Mouse (Mus musculus): Measurements from ENCODE around the gene Msi2. TPM values are rescaled to one million over a fixed set of nuclear protein-coding genes. Genes with fewer than 3 reads are reported as not detected.

Msi2 gene
- polyA plus RNA-seq, 1 experiment: 21.9 TPM

DNA sequence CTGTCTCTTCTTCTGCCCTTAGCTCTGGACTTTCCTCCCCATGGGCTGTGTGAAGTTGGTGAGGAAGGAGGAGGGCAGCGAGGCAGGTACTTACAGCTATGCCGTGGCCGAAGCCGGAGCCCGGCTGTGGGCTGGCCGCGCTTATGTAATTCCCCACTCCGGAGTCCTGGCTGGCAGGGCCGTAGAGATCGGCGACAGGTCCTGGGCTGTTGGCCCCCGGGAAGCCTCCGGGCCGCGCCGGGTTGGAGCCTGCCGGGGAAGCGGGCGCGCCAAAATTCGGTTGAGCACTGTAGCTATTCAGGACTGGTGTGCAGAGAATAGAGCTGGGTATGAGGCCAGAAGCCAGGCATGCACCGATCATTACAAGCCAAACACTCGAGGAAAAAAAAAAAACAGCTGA is 369.6 kb downstream of the Msi2 start:
- 94% methylated on average over 23 of the region's 23 CpGs for WGBS
- no peak overlapping the region for H3K4me3 ChIP-seq (replicated peaks; ENCODE audit: control insufficient read depth, low read depth, low read length)
- no peak overlapping the region for H3K27ac ChIP-seq (ENCODE audit: control insufficient read depth, insufficient read depth, low read depth, low read length, poor library complexity)
- TF ChIP-seq CTCF (IDR thresholded peaks at IDR 0.05; ENCODE audit: control insufficient read depth, insufficient read depth, low read length) (no peak), POLR2A (IDR thresholded peaks at IDR 0.05; ENCODE audit: borderline replicate concordance, control insufficient read depth, low read depth, low read length) (no peak)
- H3K4me1 ChIP-seq (ENCODE audit: control insufficient read depth, insufficient read depth, low read length): no peaks in the 10 kb centered on the region

DNA sequence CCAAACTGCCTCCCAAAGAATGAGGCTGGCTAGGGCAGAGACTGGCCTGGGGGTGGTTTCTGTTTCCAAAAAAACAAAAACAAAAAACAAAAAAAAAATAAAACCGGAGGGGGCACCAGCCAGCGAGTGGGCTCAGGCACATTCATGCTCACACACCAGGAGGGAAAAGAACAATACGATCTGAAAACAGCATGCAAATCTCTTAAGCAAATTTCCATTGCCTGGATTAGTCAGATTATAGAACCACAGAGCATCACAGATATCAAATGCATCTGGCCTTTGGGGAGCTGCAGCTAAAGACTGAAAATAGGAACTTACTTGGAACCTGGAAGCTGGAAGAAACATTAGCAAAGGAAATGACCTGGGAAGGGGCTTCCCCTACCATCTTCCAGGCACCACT is 370.3 kb downstream of the Msi2 start:
- H3K4me3 ChIP-seq (replicated peaks; ENCODE audit: control insufficient read depth, low read depth, low read length): no peak overlapping the region
- no peak overlapping the region for H3K27ac ChIP-seq (ENCODE audit: control insufficient read depth, insufficient read depth, low read depth, low read length, poor library complexity)
- 85% methylated on average over 3 of the region's 3 CpGs for WGBS
- no peaks in the 10 kb centered on the region for H3K4me1 ChIP-seq (ENCODE audit: control insufficient read depth, insufficient read depth, low read length)
- no peak for TF ChIP-seq POLR2A (IDR thresholded peaks at IDR 0.05; ENCODE audit: borderline replicate concordance, control insufficient read depth, low read depth, low read length)
- no peak for TF ChIP-seq CTCF (IDR thresholded peaks at IDR 0.05; ENCODE audit: control insufficient read depth, insufficient read depth, low read length)

DNA sequence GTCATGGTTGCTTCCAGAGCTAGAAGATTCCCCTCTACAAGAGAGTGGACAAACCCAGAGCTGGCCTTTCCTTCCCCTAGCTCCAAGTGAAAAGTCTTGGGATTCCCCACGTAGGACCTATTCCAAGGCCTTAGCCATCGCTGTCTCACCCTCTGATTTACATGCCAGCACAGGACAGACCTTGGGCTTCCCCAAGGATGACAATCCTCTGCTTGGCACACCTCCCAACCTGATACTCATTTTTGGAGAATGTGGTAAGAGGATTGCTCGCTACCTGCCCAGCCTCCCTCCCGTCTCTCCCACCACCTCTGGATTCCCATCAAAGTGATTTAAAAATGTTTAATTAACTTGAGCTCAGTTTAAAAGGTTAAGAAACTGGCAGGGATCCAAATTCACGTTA is 372.2 kb downstream of the Msi2 start:
- no peak overlapping the region for H3K27ac ChIP-seq (ENCODE audit: control insufficient read depth, insufficient read depth, low read depth, low read length, poor library complexity)
- no peak overlapping the region for H3K4me3 ChIP-seq (replicated peaks; ENCODE audit: control insufficient read depth, low read depth, low read length)
- TF ChIP-seq POLR2A (IDR thresholded peaks at IDR 0.05; ENCODE audit: borderline replicate concordance, control insufficient read depth, low read depth, low read length) (no peak), CTCF (IDR thresholded peaks at IDR 0.05; ENCODE audit: control insufficient read depth, insufficient read depth, low read length) (no peak)
- 85% methylated on average over 5 of the region's 5 CpGs for WGBS
- H3K4me1 ChIP-seq (ENCODE audit: control insufficient read depth, insufficient read depth, low read length): no peaks in the 10 kb centered on the region

GRCm38 (mm10) chr11:88337926-88338325 is 380.4 kb downstream of the Msi2 start:
- TF ChIP-seq POLR2A (IDR thresholded peaks at IDR 0.05; ENCODE audit: borderline replicate concordance, control insufficient read depth, low read depth, low read length) (no peak), CTCF (IDR thresholded peaks at IDR 0.05; ENCODE audit: control insufficient read depth, insufficient read depth, low read length) (no peak)
- no peaks in the 10 kb centered on the region for H3K4me1 ChIP-seq (ENCODE audit: control insufficient read depth, insufficient read depth, low read length)
- H3K27ac ChIP-seq (ENCODE audit: control insufficient read depth, insufficient read depth, low read depth, low read length, poor library complexity): no peak overlapping the region
- 91% methylated on average over 3 of the region's 3 CpGs for WGBS
- no peak overlapping the region for H3K4me3 ChIP-seq (replicated peaks; ENCODE audit: control insufficient read depth, low read depth, low read length)

- no peaks in the 10 kb centered on the region for H3K4me1 ChIP-seq (ENCODE audit: control insufficient read depth, insufficient read depth, low read length)
- H3K4me3 ChIP-seq (replicated peaks; ENCODE audit: control insufficient read depth, low read depth, low read length): no peak overlapping the region
- WGBS: 86% methylated on average over 5 of the region's 5 CpGs
- no peak overlapping the region for H3K27ac ChIP-seq (ENCODE audit: control insufficient read depth, insufficient read depth, low read depth, low read length, poor library complexity)
- no peak for TF ChIP-seq POLR2A (IDR thresholded peaks at IDR 0.05; ENCODE audit: borderline replicate concordance, control insufficient read depth, low read depth, low read length)
- no peak for TF ChIP-seq CTCF (IDR thresholded peaks at IDR 0.05; ENCODE audit: control insufficient read depth, insufficient read depth, low read length)
Measured at GRCm38 (mm10) chr11:88334893-88335292, 383.4 kb downstream of the Msi2 start.

DNA sequence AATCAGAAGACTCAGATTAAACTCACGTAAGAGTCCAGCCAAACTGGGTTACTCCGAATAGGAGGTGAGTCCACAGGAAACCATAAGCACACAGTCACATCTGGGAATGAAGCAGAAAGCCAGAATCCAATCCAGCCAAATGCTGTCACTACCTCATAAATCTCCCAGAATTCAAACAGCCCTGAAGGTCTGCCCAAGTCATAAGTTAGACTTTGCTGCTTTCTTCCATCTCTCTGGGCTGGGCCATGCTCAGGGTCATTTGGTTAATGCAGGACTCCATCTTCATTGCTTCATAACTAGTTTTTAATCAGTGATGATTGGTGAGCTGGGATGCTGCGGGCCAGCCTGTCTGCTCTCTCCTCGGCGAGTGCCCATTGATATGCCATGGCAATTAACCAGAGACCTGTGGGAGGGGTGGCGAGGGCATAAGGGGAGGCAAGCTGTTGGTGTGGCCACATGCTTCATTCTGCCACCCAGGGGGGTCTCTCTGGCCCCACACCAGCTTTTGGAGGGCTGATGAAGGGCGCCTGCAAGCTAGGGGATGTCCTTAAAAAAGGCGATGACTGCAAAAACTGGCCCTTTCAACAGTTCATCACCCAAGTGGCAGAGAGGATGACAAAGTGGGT is 385.9 kb downstream of the Msi2 start:
- 83% methylated on average over 8 of the region's 8 CpGs for WGBS
- TF ChIP-seq POLR2A (IDR thresholded peaks at IDR 0.05; ENCODE audit: borderline replicate concordance, control insufficient read depth, low read depth, low read length) (no peak), CTCF (IDR thresholded peaks at IDR 0.05; ENCODE audit: control insufficient read depth, insufficient read depth, low read length) (no peak)
- Histone ChIP-seq H3K4me3 (replicated peaks; ENCODE audit: control insufficient read depth, low read depth, low read length) (no peak overlapping the region), H3K27ac (ENCODE audit: control insufficient read depth, insufficient read depth, low read depth, low read length, poor library complexity) (no peak overlapping the region), H3K4me1 (ENCODE audit: control insufficient read depth, insufficient read depth, low read length) (no peaks in the 10 kb centered on the region)

- H3K27ac ChIP-seq (ENCODE audit: control insufficient read depth, insufficient read depth, low read depth, low read length, poor library complexity): no peak overlapping the region
- no peak for TF ChIP-seq POLR2A (IDR thresholded peaks at IDR 0.05; ENCODE audit: borderline replicate concordance, control insufficient read depth, low read depth, low read length)
- TF ChIP-seq CTCF (IDR thresholded peaks at IDR 0.05; ENCODE audit: control insufficient read depth, insufficient read depth, low read length): no peak
- WGBS: 86% methylated on average over 8 of the region's 8 CpGs
- H3K4me3 ChIP-seq (replicated peaks; ENCODE audit: control insufficient read depth, low read depth, low read length): no peak overlapping the region
- no peaks in the 10 kb centered on the region for H3K4me1 ChIP-seq (ENCODE audit: control insufficient read depth, insufficient read depth, low read length)
Measured at GRCm38 (mm10) chr11:88331722-88332121, 386.6 kb downstream of the Msi2 start.

DNA sequence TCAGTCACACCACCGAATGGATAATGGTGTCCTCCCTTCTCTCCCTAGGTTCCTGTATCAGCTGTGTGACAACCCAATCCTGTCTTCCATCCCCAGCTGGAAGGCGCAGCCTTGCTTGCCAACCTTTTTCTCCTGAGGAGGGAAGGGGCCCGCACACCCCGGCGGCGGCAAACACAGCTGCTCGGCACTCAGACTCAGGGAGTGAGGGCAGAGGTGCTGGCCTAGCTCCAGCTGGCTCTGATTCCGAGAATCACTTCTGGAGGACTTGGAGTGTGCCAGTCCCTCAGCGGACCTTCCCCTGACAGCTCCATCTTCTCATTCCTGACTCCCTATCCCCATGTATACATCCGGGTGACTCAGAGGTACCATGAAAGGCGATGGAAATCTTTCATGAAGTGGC is 387.5 kb downstream of the Msi2 start:
- Histone ChIP-seq H3K4me3 (replicated peaks; ENCODE audit: control insufficient read depth, low read depth, low read length) (no peak overlapping the region), H3K27ac (ENCODE audit: control insufficient read depth, insufficient read depth, low read depth, low read length, poor library complexity) (no peak overlapping the region), H3K4me1 (ENCODE audit: control insufficient read depth, insufficient read depth, low read length) (no peaks in the 10 kb centered on the region)
- 80% methylated on average over 11 of the region's 11 CpGs for WGBS
- TF ChIP-seq CTCF (IDR thresholded peaks at IDR 0.05; ENCODE audit: control insufficient read depth, insufficient read depth, low read length) (no peak), POLR2A (IDR thresholded peaks at IDR 0.05; ENCODE audit: borderline replicate concordance, control insufficient read depth, low read depth, low read length) (no peak)
